Mouse (Mus musculus) cerebellum, postnatal 4 days (tissue): ENCODE data around the gene Nupr1l.
A peak's percentile ranks its signal among the peaks of the same experiment; 100 is the strongest.
"Not testable (repeated sequence)": the region's sequence is repeated elsewhere in the genome, so short reads cannot be mapped to it uniquely, and the experiment has no call there.

Experiments used
- DNase-seq, 2 experiments: peaks; one replicate each; pipeline ENCODE4 v3.0.0; 2022; ENCODE audit warnings: low spot score in 2 of 2, mixed read lengths in 1 of 2

Gene Nupr1l

GRCm38 (mm10) chr5:129908242-129908965 is at the start of gene Nupr1l:
Gene Nupr1l, plus strand, starts transcription at chr5:129908540.
- peak; percentile 75 to 88 for DNase-seq

DNA sequence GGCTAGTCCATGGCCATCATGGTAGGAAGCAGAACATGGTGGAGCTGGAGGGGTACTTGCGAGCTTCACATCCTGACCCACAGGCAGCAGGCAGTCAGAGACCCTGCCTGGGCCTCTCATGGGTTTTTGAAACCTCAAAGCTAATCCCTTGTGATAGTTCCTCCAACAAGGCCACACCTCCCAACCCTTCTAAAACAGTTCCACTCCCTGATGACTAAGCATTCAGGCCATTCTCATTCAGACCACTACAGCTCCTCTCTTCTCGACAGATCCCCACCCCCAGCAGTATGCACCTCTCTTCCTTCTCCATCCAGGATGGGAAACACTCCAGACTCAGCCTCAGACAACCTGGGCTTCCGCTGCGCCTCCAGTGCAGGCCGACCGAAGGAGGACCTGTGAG is 46.0 kb upstream of the Nupr1l start:
- DNase-seq = no peak

DNA sequence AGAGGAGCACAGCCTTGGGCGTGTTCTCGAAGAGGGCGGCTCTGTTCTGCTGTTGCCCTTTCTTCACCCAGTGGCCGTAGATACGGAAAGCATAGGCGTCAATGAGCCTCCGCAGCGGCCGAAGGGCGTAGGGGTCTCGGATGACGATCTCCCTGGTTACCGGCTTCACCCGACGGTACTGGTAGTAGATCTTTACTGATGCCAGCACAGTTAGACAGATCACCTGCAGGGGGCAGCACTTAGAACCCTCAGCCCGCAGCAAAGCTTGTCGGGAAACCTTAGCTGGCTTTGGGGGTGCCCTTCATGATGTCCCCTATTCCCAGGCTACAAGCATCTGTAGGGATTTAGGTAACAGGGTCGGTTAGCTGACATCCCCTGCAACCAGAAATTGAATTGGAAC is 43.9 kb upstream of the Nupr1l start:
- DNase-seq = peak in 1 of 2 experiments; percentile 60

GRCm38 (mm10) chr5:129865841-129866240 is 42.5 kb upstream of the Nupr1l start:
- DNase-seq = no peak

DNA sequence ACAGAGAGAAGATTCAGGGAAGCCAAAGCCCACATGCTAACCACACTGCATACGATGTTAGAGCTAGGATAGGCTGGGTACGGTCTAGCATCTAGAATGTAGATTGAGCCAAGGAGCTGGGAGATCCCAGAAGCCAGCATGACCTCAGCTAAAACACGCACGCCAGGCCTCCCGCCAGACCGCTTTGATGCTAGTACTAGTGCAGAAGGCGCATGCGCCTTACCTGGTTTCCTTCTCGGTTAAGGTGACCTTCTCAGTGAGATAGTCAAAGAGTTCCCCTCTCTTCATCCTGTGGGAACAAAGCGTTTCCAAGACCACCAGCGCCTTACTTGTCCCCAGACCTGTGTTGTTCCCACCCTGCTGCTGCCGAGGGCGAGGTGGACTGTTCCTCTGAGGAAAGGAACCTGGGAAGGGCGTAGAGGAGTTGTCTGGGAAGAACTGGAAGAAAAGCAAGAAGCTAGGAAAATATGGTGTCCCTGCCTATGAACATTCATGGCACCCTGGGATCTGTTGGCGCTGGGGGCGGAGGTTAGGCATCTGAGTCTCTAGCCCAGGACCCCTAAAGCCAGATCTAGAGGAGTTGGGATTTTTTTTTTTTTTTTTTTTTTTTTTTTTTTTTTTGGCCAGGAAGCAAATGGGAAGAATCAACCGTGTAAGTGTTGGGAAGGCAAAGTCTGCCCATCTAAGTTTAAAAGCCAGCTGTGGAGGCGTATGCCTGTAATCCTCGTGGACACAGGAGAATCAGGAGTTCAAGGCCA is 38.9 kb upstream of the Nupr1l start:
- DNase-seq = no peak

DNA sequence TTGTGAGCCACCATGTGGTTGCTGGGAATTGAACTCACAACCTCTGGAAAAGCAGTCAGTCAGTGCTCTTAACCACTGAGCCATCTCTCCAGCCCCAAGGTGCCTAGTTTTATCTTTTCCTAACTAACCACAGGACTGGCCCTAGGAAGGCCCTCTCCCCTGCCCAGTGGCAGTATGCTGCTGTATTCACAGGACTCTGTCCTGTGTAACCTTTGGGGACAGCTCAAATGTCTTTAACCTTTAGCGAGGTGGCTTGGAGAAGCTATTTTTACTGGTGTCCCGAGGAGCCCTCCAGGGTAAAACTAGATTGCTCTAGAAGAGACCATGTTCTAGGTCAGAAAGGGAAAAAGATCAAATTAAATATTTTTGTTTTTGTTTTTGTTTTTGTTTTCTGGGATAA is 37.1 kb upstream of the Nupr1l start:
- no peak for DNase-seq

- DNase-seq = no peak
Observed at GRCm38 (mm10) chr5:129873942-129874341, 34.4 kb upstream of the Nupr1l start.

DNA sequence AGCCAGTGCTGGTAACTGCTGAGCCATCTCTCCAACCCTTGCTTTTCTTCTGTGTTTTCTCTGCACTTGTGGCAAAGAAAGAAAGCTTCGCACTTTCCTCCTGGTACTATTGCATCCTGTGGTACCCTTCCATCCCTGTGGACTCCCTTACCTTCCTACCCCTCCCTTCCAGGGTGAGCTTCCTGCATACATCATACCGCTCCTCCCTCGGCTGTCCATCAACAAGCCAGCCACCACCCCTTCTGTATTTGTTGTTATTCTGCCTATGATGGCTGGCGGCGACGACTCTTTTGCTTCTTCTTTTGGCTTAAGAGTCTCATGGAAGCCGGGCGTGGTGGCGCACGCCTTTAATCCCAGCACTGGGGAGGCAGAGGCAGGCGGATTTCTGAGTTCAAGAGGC is 33.2 kb upstream of the Nupr1l start:
- no peak for DNase-seq

GRCm38 (mm10) chr5:129877731-129878455 is 30.4 kb upstream of the Nupr1l start:
- no peak for DNase-seq

- peak in 1 of 2 experiments; percentile 45 for DNase-seq
Observed at GRCm38 (mm10) chr5:129878946-129879345, 29.4 kb upstream of the Nupr1l start.

DNA sequence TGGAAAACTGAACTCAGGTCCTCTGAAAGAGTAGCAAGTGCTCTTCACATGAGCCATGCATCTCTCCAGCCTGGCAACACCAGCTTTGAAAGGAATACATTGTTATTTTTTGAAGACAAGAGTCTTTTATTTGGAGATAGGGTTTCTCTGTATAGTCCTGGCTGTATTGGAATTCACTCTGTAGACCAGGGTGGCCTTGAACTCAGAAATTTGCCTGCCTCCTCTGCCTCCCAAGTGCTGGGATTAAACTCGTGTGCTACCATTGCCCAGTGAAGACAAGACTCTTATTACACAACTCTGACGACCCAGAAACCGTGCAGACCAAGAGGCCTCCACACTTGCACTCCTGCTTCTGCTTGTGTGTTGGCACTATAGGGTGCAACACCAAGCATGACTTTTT is 28.5 kb upstream of the Nupr1l start:
- no peak for DNase-seq

DNA sequence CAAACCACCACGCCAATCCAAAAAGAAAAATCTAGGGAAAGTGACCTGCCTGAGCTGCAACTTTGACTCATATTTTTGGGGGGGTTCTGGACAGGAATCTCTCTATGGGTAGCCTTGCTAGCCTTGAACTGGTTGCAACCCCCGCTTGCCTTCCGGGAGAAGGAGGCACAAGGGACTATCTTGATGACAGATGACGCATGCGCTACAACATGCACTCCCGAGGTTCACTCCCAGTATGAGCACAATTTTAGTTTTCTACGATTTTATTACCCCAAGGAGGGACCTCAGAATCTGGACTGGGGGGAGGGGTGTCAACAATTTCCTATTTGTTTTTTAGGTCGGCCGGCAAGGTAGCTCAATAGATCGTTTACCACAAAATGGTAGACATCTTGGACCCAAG is 22.1 kb upstream of the Nupr1l start:
- DNase-seq = no peak

GRCm38 (mm10) chr5:129886911-129887636 is 21.3 kb upstream of the Nupr1l start, which contains the start of gene Chchd2:
Gene Chchd2, minus strand, starts transcription at chr5:129887470.
- peak; percentile 85 to 90 for DNase-seq

GRCm38 (mm10) chr5:129890390-129890789 is 17.9 kb upstream of the Nupr1l start:
- not testable (repeated sequence) for DNase-seq

DNA sequence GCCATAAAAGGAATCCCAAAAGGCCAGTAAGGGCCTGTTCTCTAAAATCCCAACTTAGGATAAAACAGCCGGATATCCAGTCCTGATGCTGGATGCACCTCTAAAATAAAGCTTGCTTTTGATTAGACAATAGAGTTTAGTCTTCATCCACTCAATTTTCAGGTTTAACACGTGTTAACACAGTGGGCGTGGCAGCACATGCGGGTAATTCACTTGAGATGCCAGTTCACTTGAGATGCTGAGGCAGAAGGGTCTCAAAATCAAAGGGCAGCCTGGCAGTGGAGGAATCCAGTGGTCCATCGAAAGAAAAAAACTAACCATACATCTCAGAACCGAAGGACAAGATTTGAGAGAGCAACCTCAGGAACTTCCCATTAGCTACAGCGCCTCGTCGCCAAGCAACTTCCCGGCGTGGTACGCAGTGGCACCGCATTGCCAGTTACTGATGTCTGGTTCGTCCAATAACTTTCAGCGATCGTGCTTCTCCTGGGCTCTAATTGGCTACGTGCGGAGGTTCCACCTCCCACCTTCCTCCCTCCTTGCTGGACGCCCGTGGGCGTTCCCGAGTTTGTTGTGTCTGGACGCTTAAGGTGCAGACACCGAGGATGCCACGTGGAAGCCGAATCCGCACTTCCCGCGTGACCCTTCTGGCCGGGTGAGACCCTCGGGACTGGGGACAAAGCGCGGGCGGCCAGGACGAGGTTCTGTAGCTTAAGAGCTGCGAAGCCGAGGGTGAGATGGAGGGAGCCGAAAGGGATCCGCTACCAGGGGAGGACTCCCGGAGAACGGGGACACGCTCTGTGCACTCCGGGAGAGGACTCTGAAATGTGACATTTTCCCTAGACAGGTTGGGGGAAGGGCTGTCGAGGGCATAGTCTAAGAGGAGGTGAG is 12.9 kb upstream of the Nupr1l start, which contains the start of gene Zbed5:
Gene Zbed5, plus strand, starts transcription at position 526 of the 891 bp plus-strand sequence.
- peak; percentile 56 to 83 for DNase-seq

DNA sequence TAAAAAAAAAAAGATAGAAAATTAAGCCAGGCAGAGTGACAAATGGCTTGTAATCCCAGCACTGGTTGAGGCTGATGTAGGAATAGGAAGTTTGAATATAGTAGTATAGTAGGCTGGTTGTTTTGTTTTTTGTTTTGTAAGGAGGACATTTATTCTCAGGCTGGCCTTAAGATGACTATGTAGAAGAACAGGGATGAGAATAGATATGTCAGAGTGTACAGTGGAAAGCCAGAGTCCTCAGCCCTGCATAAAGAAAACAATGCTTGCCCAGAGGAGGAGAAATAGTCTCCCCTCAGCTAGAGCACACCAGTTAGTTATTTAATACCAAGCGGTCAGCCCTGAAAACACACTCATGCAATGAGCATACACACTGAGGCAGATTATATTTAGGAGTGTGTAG is 9.9 kb upstream of the Nupr1l start, which contains the start of gene Phkg1:
Gene Phkg1, minus strand, starts transcription at position 101 of the 400 bp plus-strand sequence.
- no peak for DNase-seq

DNA sequence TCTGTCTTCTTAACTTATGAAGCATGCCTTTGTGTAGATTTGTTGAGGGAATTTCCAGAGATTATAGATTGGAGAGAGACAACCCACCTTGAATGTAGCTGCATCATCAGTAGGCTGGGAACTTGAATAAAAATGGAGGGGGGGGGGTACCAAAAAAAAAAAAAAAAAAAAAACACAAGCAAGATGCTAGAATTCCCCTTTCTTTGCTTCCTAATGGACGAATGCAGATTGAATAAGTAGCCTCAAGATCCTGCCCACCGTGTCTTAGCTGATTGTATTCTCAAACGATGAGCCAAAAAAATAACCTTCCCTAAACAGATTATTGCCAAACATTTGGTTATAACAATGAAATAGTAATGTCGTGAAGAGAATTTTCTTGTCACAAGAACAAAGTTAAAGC is 565 bp upstream of the Nupr1l start:
- no peak for DNase-seq

DNA sequence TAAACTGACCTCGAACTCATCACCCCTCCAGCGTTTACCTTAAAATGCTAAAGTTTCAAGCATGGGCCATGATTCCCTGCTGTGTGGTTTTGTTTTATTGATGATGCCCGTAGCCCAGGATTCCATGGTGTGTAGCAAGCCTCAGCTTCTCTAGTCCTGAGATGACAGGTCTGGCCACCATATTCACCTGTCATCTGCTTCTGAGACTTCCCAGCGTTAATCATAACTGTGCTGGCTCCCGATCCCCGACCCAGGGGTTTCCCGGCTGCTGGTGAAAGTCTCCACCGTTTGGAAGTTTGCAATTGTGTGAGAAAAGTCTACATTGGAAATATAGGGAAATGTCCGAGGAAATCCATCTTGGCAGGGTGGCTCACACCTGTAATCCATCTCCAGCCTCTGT is 807 bp downstream of the Nupr1l start:
- no peak for DNase-seq

- DNase-seq = no peak
Observed at GRCm38 (mm10) chr5:129909591-129909990, 1.3 kb downstream of the Nupr1l start.

DNA sequence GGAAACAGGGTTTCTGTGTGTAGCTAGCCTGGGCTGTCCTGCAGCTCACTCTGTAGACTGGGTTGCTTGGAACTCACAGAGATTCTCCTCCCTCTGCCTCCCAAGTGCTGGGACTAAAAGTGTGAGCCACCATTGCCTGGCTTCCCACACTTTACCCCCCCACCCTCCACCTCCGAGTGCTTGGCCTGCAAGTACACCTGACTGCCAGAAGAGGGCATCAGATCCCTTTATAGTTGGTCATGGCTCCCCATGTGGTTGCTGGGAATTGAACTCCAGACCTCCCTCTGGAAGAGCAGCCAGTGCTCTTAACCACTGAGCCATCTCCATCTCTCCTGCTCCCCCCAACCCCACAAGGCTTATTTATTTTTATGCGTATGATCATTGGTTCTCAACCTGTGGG is 5.7 kb downstream of the Nupr1l start:
- DNase-seq = peak in 1 of 2 experiments; percentile 12
